Mouse (Mus musculus) thymus, adult 18-20 months (tissue): ENCODE measurements at regions not wholly inside any gene's neighbourhood (a gene's known extent, or its start where the extent isn't known, plus 50 kb on each side); places are given as distances from the start of the nearest gene placed in this dataset.

ENCODE experiments used
- DNase-seq, 2 experiments: peaks; one replicate each; pipeline ENCODE4 v3.0.0; 2022; ENCODE audit warnings: mixed read lengths in 2 of 2

DNA sequence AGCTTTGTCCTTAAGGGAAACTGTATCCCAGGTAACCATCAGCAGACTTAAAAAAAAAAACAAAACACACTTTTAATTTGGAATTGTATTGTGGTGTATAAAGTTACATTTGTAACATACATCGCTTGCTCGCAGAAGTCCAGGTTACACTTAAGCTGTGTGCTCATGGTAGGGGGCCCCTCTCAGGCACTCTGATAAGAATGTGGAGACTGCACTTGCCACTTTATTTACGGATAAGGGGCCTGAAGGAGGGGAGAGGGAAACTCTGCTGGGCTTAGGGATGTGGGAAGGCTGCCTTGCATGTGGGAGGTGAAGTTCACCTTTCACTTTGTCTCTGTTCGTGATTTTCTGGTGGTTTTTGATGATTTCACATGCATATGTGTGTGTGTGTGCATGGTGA is 58.7 kb downstream of the Ccdc185 start:
- no peak for DNase-seq

DNA sequence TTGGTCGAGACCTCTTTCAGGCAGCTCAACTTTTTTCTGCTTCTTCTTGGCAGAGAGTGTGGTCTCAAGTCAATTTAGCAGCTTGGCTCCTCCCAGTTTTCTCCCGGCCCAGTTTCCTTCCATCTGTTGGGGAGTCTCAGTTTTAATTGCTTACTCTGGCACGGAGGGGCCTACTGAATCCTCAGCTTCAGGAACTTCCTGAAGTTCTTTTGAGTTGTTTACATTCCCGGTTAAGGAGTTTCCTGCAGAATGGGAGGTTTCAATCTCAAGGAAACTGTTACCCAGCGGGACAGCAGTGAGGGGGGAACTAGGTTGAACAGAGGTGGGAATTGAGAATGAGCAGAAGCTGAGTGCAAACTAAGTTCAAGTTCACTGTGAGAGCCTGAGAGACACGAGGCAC is 59.2 kb downstream of the Ccdc185 start:
- DNase-seq, result no peak

DNA sequence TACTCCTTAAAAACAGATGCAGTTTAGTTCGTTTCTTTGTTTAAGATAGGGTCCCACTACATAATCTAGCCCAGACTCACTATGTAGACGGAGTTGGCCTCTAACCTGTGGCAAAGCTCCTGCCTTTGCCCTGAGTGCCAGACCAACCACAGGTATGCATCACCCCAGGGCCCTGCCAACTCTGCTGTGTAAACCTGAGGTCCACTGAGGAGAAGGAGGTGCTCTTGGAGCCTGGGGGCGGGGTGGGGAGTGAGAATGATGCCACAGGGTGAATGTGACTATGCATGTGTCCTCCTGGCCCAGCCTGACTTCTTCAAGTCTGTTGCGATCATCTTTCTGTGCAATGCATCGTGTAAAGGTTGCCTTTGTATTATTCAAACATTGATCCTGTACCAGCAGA is 61.8 kb downstream of the Ccdc185 start:
- DNase-seq, result no peak

DNA sequence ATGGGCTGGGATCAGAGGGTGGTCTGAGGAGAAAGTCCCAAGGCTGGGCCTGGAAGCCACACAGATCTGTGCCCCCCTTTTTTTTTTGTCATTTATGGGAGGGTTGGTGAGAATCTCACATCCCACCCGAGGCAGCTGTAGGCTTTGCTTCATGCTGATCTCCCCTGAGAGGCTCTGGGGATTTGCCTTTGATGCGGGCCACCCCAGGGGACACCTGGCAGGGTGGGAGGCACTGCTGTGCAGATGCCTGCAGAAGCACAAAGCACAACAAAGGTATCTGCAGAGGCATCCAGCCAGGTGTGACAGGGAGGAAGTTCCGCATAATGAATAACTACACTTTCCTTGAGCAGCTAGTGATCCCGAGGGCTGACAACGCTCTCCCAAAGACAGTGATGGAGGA is 62.7 kb downstream of the Ccdc185 start:
- peak; percentile 66 to 74 for DNase-seq

DNA sequence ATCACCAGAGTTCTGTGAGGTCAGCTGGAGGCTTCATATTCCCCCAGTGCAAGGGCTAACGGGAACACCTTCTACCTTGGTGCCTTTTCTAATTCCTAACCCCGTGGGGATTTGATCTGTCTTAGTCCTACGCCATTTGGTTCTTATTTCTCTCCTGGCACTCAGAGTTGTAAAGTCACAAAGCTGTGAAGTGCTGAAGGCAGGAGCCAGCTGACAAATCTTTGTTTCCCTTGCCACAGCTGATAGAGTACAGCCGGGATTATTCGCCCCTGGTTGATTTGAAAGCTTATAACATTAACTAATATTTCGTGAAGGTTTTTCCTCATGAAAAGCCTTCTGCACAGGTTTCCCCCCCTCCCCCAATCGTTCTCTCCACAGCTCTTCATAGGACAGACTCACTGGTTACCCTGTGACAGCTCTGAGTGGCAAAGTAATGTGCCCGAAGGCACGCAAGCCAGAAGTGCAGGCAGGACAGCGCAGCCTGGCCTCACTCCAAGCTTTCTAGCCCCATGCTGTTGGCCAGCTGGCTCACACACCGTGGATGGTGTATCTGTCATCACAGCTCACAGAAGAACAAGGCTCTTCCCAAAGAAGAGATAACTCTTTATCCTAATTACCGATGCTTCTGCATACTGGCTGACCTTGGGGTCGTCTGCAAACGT is 66.3 kb downstream of the Ccdc185 start:
- DNase-seq, result no peak
